Mouse (Mus musculus) liver, embryonic 14.5 days (tissue): ENCODE data around the gene Fhit. TPM values are rescaled to one million over a fixed set of nuclear protein-coding genes. Genes with fewer than 3 reads are reported as not detected.

Source experiments
- ATAC-seq: fragments of 200-750 bp; cut with Nextera tagmentation; 2 replicates; pipeline ENCODE4 v1.8.0; 2017; ENCODE audit warnings: moderate number of reproducible peaks, mild to moderate bottlenecking, moderate library complexity; ENCODE audit not compliant: insufficient read depth
- DNase-seq, 3 experiments: peaks; one replicate each; pipeline ENCODE4 v3.0.0-alpha.2; 2012 to 2013; ENCODE audit warnings: low read depth in 3 of 3, low spot score in 3 of 3
- H3K27ac ChIP-seq: fragments of 300-500 bp; sonication (generic); 2 replicates; pipeline ENCODE4 v1.5.1; 2014; ENCODE audit warnings: moderate library complexity, mild to moderate bottlenecking, control low read depth, inconsistent platforms
- H3K27me3 ChIP-seq: fragments of 300-500 bp; sonication (generic); 2 replicates; pipeline ENCODE4 v1.6.1; 2014; ENCODE audit warnings: mild to moderate bottlenecking, low read length, moderate library complexity; ENCODE audit not compliant: control insufficient read depth, insufficient read depth
- H3K36me3 ChIP-seq: fragments of 300-500 bp; sonication (generic); replicated peaks from 2 replicates; pipeline ENCODE4 v1.6.1; 2014; ENCODE audit warnings: low read depth; ENCODE audit not compliant: control insufficient read depth, insufficient read depth
- H3K4me1 ChIP-seq, 2 experiments: fragments of 200-500 bp in 1 of 2; fragments of 300-500 bp in 1 of 2; sonication (generic) in 1 of 2; replicated peaks; 2 replicates each; pipeline ENCODE4 v1.6.1; 2012 to 2014; ENCODE audit warnings: antibody characterized with exemption in 1 of 2, inconsistent platforms in 1 of 2, low read length in 1 of 2; ENCODE audit not compliant: control insufficient read depth in 2 of 2, insufficient read depth in 2 of 2
- H3K4me2 ChIP-seq: fragments of 300-500 bp; sonication (generic); 2 replicates; pipeline ENCODE4 v1.6.1; 2014; ENCODE audit warnings: low read depth, mild to moderate bottlenecking, control low read depth, moderate library complexity
- H3K4me3 ChIP-seq, 2 experiments: fragments of 200-500 bp in 1 of 2; fragments of 300-500 bp in 1 of 2; sonication (generic) in 1 of 2; 2 replicates each; pipeline ENCODE4 v1.5.1; 2012 to 2014; ENCODE audit warnings: low read depth in 2 of 2, low read length in 2 of 2, mild to moderate bottlenecking in 2 of 2, control low read depth in 1 of 2, inconsistent platforms in 1 of 2, moderate library complexity in 1 of 2; ENCODE audit not compliant: insufficient read depth in 1 of 2
- H3K9ac ChIP-seq: fragments of 300-500 bp; sonication (generic); replicated peaks from 2 replicates; pipeline ENCODE4 v1.6.1; 2014; ENCODE audit warnings: mild to moderate bottlenecking, control low read depth, moderate library complexity
- H3K9me3 ChIP-seq: fragments of 300-500 bp; sonication (generic); 2 replicates; pipeline ENCODE4 v1.6.1; 2016; ENCODE audit warnings: low read length, mixed read lengths; ENCODE audit not compliant: control insufficient read depth
- CTCF ChIP-seq: IDR thresholded peaks from 2 replicates; pipeline ENCODE4 v1.5.1; 2016; ENCODE audit warnings: antibody characterized with exemption, low read depth, control low read depth
- EP300 ChIP-seq: IDR thresholded peaks from 2 replicates; pipeline ENCODE4 v1.6.1; 2016; ENCODE audit warnings: antibody characterized with exemption, low read depth
- WGBS: fragments of 180-500 bp; shearing (Covaris S2); extraction: QIAGEN DNeasy Blood & Tissue Kit; methylation state at CpG from one replicate; pipeline ENCODE4 v1.1.7; 2014; ENCODE audit not compliant: insufficient replicate concordance; 5-methylcytosine and 5-hydroxymethylcytosine counted together
- polyA plus RNA-seq, 2 experiments: library from polyadenylated mRNA; depleted of rRNA in 1 of 2; stranded (reverse) in 1 of 2; unstranded in 1 of 2; fragments of >200 nt; fragmentation: Nextera tagmentation in 1 of 2; extraction: Ambion mirVana in 1 of 2; gene quantifications; 2 replicates each; pipeline versions ENCODE4 v1.2.1 to v1.2.3; 2012 to 2014

Fhit gene
- polyA plus RNA-seq, 2 experiments = 1.4 to 1.9 TPM

GRCm38 (mm10) chr14:10655842-10656241 is 506.0 kb downstream of the Fhit start:
- no peak overlapping the region for H3K27ac ChIP-seq
- WGBS = 40% methylated on average over 3 of the region's 3 CpGs
- H3K9ac ChIP-seq = no peak overlapping the region
- DNase-seq = no peak
- ATAC-seq = no peak
- no peaks in the 10 kb centered on the region for H3K27me3 ChIP-seq
- TF ChIP-seq CTCF (no peak), EP300 (no peak)
- no peaks in the 10 kb centered on the region for H3K36me3 ChIP-seq
- H3K4me3 ChIP-seq = no peak overlapping the region
- no peak overlapping the region for H3K4me2 ChIP-seq
- no peaks in the 10 kb centered on the region for H3K9me3 ChIP-seq
- H3K4me1 ChIP-seq = no peaks in the 10 kb centered on the region

DNA sequence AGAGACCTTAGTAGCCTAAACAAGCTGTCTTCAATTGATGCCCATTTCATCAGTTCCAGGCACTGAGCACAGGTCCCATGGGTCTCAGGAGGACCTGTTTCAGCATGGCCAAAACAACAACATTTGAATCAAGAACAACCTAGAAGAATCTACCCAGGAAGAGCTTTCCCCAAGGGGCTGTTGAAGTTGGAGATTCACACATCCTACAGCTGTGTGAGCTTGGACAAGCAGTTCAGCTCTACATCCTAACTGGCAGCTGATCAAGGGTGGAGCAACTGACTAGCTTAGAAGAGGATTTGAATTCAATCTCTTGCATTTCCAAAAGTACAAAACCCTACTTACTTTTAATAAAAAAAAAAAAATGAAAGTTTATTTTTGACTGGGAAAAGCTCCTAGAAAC is 514.0 kb downstream of the Fhit start:
- Histone ChIP-seq H3K4me2 (no peak overlapping the region), H3K4me3 (no peak overlapping the region), H3K9ac (no peak overlapping the region), H3K27me3 (no peaks in the 10 kb centered on the region), H3K36me3 (no peaks in the 10 kb centered on the region), H3K27ac (no peak overlapping the region), H3K9me3 (no peaks in the 10 kb centered on the region), H3K4me1 (no peaks in the 10 kb centered on the region)
- no peak for ATAC-seq
- TF ChIP-seq EP300 (no peak), CTCF (no peak)
- no peak for DNase-seq

- no peaks in the 10 kb centered on the region for H3K36me3 ChIP-seq
- WGBS = 45% methylated on average over 3 of the region's 3 CpGs
- no peak overlapping the region for H3K9ac ChIP-seq
- DNase-seq (no peak), ATAC-seq (no peak)
- H3K4me1 ChIP-seq = no peaks in the 10 kb centered on the region
- no peak overlapping the region for H3K4me3 ChIP-seq
- H3K27me3 ChIP-seq = no peaks in the 10 kb centered on the region
- no peaks in the 10 kb centered on the region for H3K9me3 ChIP-seq
- H3K4me2 ChIP-seq = no peak overlapping the region
- no peak for TF ChIP-seq EP300
- H3K27ac ChIP-seq = no peak overlapping the region
These were observed 530.1 kb downstream of the Fhit start for GRCm38 (mm10) chr14:10631783-10632182.

DNA sequence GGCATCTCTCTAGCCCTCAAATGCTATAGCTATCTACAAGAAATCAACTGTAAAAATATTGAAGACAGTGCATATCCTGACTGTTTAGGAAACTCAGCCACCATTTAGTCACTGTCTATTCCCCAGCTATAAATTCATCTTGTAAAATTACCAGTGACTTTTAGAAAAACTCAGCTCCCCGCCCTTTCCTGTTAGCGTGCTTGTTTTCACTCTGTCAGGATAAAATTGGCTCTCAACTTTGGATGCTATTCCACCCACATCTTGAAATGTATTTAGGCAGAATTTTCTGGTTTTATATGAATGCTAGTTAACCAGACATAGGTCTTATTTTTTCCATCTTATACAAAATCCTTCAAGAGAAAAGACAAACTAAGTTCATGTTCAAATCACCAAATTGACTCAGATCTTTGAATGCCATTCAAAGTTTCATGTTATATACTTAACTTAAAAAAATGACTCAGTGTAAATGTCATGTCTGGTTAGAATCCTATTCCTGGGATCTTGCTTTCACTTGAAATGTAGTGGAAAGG is 530.9 kb downstream of the Fhit start:
- no peaks in the 10 kb centered on the region for H3K27me3 ChIP-seq
- TF ChIP-seq CTCF (no peak), EP300 (no peak)
- 63% methylated on average over 2 of the region's 2 CpGs for WGBS
- no peak overlapping the region for H3K4me2 ChIP-seq
- DNase-seq (no peak), ATAC-seq (no peak)
- H3K4me3 ChIP-seq = no peak overlapping the region
- no peaks in the 10 kb centered on the region for H3K9me3 ChIP-seq
- H3K27ac ChIP-seq = no peak overlapping the region
- H3K4me1 ChIP-seq = no peaks in the 10 kb centered on the region
- H3K36me3 ChIP-seq = no peaks in the 10 kb centered on the region
- no peak overlapping the region for H3K9ac ChIP-seq

GRCm38 (mm10) chr14:10593467-10593866 is 568.4 kb downstream of the Fhit start:
- no peak overlapping the region for H3K4me3 ChIP-seq
- no peaks in the 10 kb centered on the region for H3K4me1 ChIP-seq
- WGBS = 9% methylated on average over 5 of the region's 5 CpGs
- TF ChIP-seq CTCF (no peak), EP300 (no peak)
- H3K27ac ChIP-seq = no peak overlapping the region
- no peak overlapping the region for H3K9ac ChIP-seq
- no peak overlapping the region for H3K4me2 ChIP-seq
- ATAC-seq = no peak
- no peaks in the 10 kb centered on the region for H3K36me3 ChIP-seq
- no peak for DNase-seq
- H3K27me3 ChIP-seq = no peaks in the 10 kb centered on the region
- H3K9me3 ChIP-seq = no peaks in the 10 kb centered on the region
